Mouse (Mus musculus) CH12.LX (cell line): ENCODE data around the gene Agap1. TPM values are rescaled to one million over a fixed set of nuclear protein-coding genes. Genes with fewer than 3 reads are reported as not detected.

Source experiments
- DNase-seq: peaks from one replicate; pipeline ENCODE4 v3.0.0-alpha.2; 2013; ENCODE audit errors: extremely low read depth
- H3K27ac ChIP-seq: 2 replicates; pipeline ENCODE4 v1.5.1; 2012; ENCODE audit warnings: low read depth, mild to moderate bottlenecking, control low read depth, moderate library complexity; ENCODE audit not compliant: insufficient read depth
- H3K27me3 ChIP-seq: replicated peaks from 2 replicates; pipeline ENCODE3; 2012; ENCODE audit warnings: inconsistent platforms
- H3K36me3 ChIP-seq, 2 experiments: replicated peaks in 1 of 2; 2 replicates each; pipeline versions ENCODE3 to v1.6.1; 2012; ENCODE audit warnings: inconsistent platforms in 1 of 2, low read length in 1 of 2, mild to moderate bottlenecking in 1 of 2, mixed read lengths in 1 of 2, moderate library complexity in 1 of 2; ENCODE audit not compliant: control insufficient read depth in 1 of 2, insufficient read depth in 1 of 2
- H3K4me1 ChIP-seq, 2 experiments: 2 replicates each; pipeline ENCODE4 v1.6.1; 2012; ENCODE audit warnings: inconsistent platforms in 1 of 2, moderate library complexity in 1 of 2; ENCODE audit not compliant: insufficient read depth in 2 of 2, control insufficient read depth in 1 of 2
- H3K4me2 ChIP-seq: 2 replicates; pipeline ENCODE4 v1.6.1; 2012; ENCODE audit warnings: low read depth, mild to moderate bottlenecking, control low read depth; ENCODE audit not compliant: poor library complexity, insufficient read depth, severe bottlenecking
- H3K4me3 ChIP-seq, 3 experiments: fragments of 150-350 bp in 1 of 3; sonication (generic) in 1 of 3; replicated peaks in 1 of 3; 2 replicates each; pipeline versions ENCODE3 to v1.5.1; 2011 to 2012; ENCODE audit warnings: low read depth in 2 of 3, low read length in 2 of 3, mild to moderate bottlenecking in 2 of 3, moderate library complexity in 2 of 3, control low read depth in 1 of 3, improper control_type of control experiment in 1 of 3, inconsistent platforms in 1 of 3, mixed read lengths in 1 of 3; ENCODE audit not compliant: poor library complexity in 1 of 3
- H3K79me2 ChIP-seq: replicated peaks from 2 replicates; pipeline ENCODE4 v1.6.1; 2012; ENCODE audit warnings: mild to moderate bottlenecking, moderate library complexity; ENCODE audit not compliant: control insufficient read depth, poor library complexity, insufficient read depth, severe bottlenecking; ENCODE audit errors: extremely low read depth
- H3K9ac ChIP-seq: 2 replicates; pipeline ENCODE4 v1.6.1; 2012; ENCODE audit warnings: low read depth, mild to moderate bottlenecking, control low read depth, moderate library complexity; ENCODE audit not compliant: insufficient read depth
- H3K9me3 ChIP-seq: replicated peaks from 2 replicates; pipeline ENCODE3; 2012; ENCODE audit warnings: low read length, inconsistent platforms, mixed read lengths
- BHLHE40 ChIP-seq: IDR thresholded peaks from 2 replicates; pipeline ENCODE4 v1.6.1; 2011; ENCODE audit warnings: mild to moderate bottlenecking, low read depth, low read length, improper control_type of control experiment
- CTCF ChIP-seq, 2 experiments: IDR thresholded peaks in 1 of 2; conservative IDR thresholded peaks in 1 of 2; 2 replicates each; pipeline ENCODE4 v1.5.1; 2011 to 2012; ENCODE audit warnings: low read depth in 2 of 2, low read length in 2 of 2, improper control_type of control experiment in 1 of 2, inconsistent platforms in 1 of 2, mild to moderate bottlenecking in 1 of 2, moderate library complexity in 1 of 2
- ELF1 ChIP-seq: IDR thresholded peaks from 2 replicates; pipeline ENCODE4 v1.6.1; 2014; ENCODE audit warnings: low read depth, mild to moderate bottlenecking, inconsistent platforms, low read length, improper control_type of control experiment
- EP300 ChIP-seq: IDR thresholded peaks from 2 replicates; pipeline ENCODE4 v1.6.1; 2011; ENCODE audit warnings: low read length, improper control_type of control experiment
- ETS1 ChIP-seq: conservative IDR thresholded peaks from 2 replicates; pipeline ENCODE4 v1.6.1; 2012; ENCODE audit warnings: low read depth, mild to moderate bottlenecking, inconsistent platforms, low read length, improper control_type of control experiment, moderate library complexity
- IRF4 ChIP-seq: IDR thresholded peaks from 2 replicates; pipeline ENCODE4 v1.6.1; 2014; ENCODE audit warnings: low read depth, mild to moderate bottlenecking, inconsistent platforms, low read length, improper control_type of control experiment
- JUN ChIP-seq: IDR thresholded peaks from 2 replicates; pipeline ENCODE4 v1.6.1; 2011; ENCODE audit warnings: low read depth, mild to moderate bottlenecking, low read length, improper control_type of control experiment, moderate library complexity; ENCODE audit not compliant: insufficient read depth
- JUND ChIP-seq: conservative IDR thresholded peaks from 2 replicates; pipeline ENCODE4 v1.6.1; 2011; ENCODE audit warnings: low read depth, low read length, improper control_type of control experiment
- MAFK ChIP-seq: IDR thresholded peaks from 2 replicates; pipeline ENCODE4 v1.6.1; 2011; ENCODE audit warnings: low read length, improper control_type of control experiment; ENCODE audit not compliant: insufficient replicate concordance
- MAX ChIP-seq: IDR thresholded peaks from 2 replicates; pipeline ENCODE4 v1.6.1; 2011; ENCODE audit warnings: low read length, improper control_type of control experiment
- MXI1 ChIP-seq: IDR thresholded peaks from 2 replicates; pipeline ENCODE4 v1.6.1; 2011; ENCODE audit warnings: mild to moderate bottlenecking, low read depth, low read length, improper control_type of control experiment
- NELFE ChIP-seq: IDR thresholded peaks from 2 replicates; pipeline ENCODE4 v1.6.1; 2011; ENCODE audit warnings: low read depth, low read length, improper control_type of control experiment
- NRF1 ChIP-seq: IDR thresholded peaks from 2 replicates; pipeline ENCODE4 v1.6.1; 2014; ENCODE audit warnings: low read depth, mild to moderate bottlenecking, inconsistent platforms, low read length, improper control_type of control experiment, moderate library complexity
- POLR2AphosphoS2 ChIP-seq: IDR thresholded peaks from 2 replicates; pipeline ENCODE4 v1.6.1; 2011; ENCODE audit warnings: low read depth, low read length, improper control_type of control experiment
- RCOR1 ChIP-seq: conservative IDR thresholded peaks from 2 replicates; pipeline ENCODE4 v1.6.1; 2012; ENCODE audit warnings: low read depth, mild to moderate bottlenecking, inconsistent platforms, low read length, improper control_type of control experiment
- SMC3 ChIP-seq: IDR thresholded peaks from 2 replicates; pipeline ENCODE4 v1.6.1; 2011; ENCODE audit warnings: low read depth, low read length, improper control_type of control experiment
- TBP ChIP-seq: conservative IDR thresholded peaks from 2 replicates; pipeline ENCODE4 v1.6.1; 2011; ENCODE audit warnings: low read depth, low read length, improper control_type of control experiment
- USF1 ChIP-seq: IDR thresholded peaks from 2 replicates; pipeline ENCODE4 v1.6.1; 2014; ENCODE audit warnings: low read depth, mild to moderate bottlenecking, inconsistent platforms, low read length, improper control_type of control experiment
- USF2 ChIP-seq: conservative IDR thresholded peaks from 2 replicates; pipeline ENCODE4 v1.6.1; 2011; ENCODE audit warnings: low read depth, low read length, improper control_type of control experiment
- ZKSCAN1 ChIP-seq: IDR thresholded peaks from 2 replicates; pipeline ENCODE4 v1.6.1; 2012; ENCODE audit warnings: low read depth, inconsistent platforms, low read length, improper control_type of control experiment, borderline replicate concordance
- ZMIZ1 ChIP-seq: IDR thresholded peaks from 2 replicates; pipeline ENCODE4 v1.6.1; 2012; ENCODE audit warnings: low read depth, mild to moderate bottlenecking, inconsistent platforms, low read length, improper control_type of control experiment
- dilution Hi-C: fragments of 300-500 bp; cut with MboI; formaldehyde crosslinking; loops from 2 replicates; pipeline ENCODE4 v1.14.3; 2020; ENCODE audit warnings: low sequenced_read_pairs; ENCODE audit not compliant: extremely low pct_unique_long_range_greater_than_20kb, extremely low pct_ligation_motif_present
- in situ Hi-C: fragments of 300-500 bp; cut with MboI; formaldehyde crosslinking; loops from 3 replicates; pipeline ENCODE4 v1.14.3; 2019; ENCODE audit warnings: low sequenced_read_pairs, low pct_ligation_motif_present, low pct_unique_long_range_greater_than_20kb, mixed read lengths
- polyA plus RNA-seq: library from polyadenylated mRNA; unstranded; fragments of >175 nt; gene quantifications from 2 replicates; pipeline ENCODE4 v1.2.1, GENCODE M21; 2012; ENCODE audit warnings: low read depth; ENCODE audit not compliant: insufficient read length
- total RNA-seq, 2 experiments: library from RNA; depleted of rRNA; stranded (reverse); fragments of 300-350 nt in 1 of 2; fragments of >200 nt in 1 of 2; gene quantifications; 2 replicates each; pipeline ENCODE4 v1.2.3; 2012 to 2014

The Agap1 gene
- total and polyA plus RNA-seq, 3 experiments: not detected

GRCm38 (mm10) chr1:89671110-89671787 is 216.6 kb downstream of the Agap1 start:
- H3K36me3 ChIP-seq: no peaks in the 10 kb centered on the region
- no peak overlapping the region for H3K27ac ChIP-seq
- no peaks in the 10 kb centered on the region for H3K27me3 ChIP-seq
- DNase-seq: no peak
- TF ChIP-seq ELF1: no peak
- no peak for TF ChIP-seq BHLHE40
- TF ChIP-seq MAFK: no peak
- no peak for TF ChIP-seq MXI1
- TF ChIP-seq ZKSCAN1: no peak
- TF ChIP-seq CTCF (conservative IDR thresholded peaks at IDR 0.05 in 1 of 2, IDR thresholded peaks at IDR 0.05 in 1 of 2; ENCODE audit: low read depth in 2 of 2, low read length in 2 of 2): no peak
- TF ChIP-seq MAX: no peak
- no peak for TF ChIP-seq IRF4
- TF ChIP-seq NELFE: no peak
- TF ChIP-seq USF2: no peak
- no peak for TF ChIP-seq ETS1
- TF ChIP-seq RCOR1: no peak
- H3K4me1 ChIP-seq: no peaks in the 10 kb centered on the region
- H3K4me2 ChIP-seq: no peak overlapping the region
- no peak overlapping the region for H3K9ac ChIP-seq
- no peaks in the 10 kb centered on the region for H3K79me2 ChIP-seq
- H3K9me3 ChIP-seq: peaks cover 89% of the 10 kb centered on the region
- H3K4me3 ChIP-seq: no peak overlapping the region
- dilution Hi-C loops (no loop called here), in situ Hi-C loops (no loop called here)

GRCm38 (mm10) chr1:89673071-89673470 is 218.5 kb downstream of the Agap1 start:
- in situ Hi-C loops: no loop called here

More at GRCm38 (mm10) chr1:89673071-89673470, 218.5 kb downstream of the Agap1 start:
- Histone ChIP-seq H3K9ac (no peak overlapping the region), H3K4me3 (no peak overlapping the region), H3K27me3 (no peaks in the 10 kb centered on the region), H3K27ac (no peak overlapping the region), H3K79me2 (no peaks in the 10 kb centered on the region), H3K4me2 (no peak overlapping the region), H3K4me1 (no peaks in the 10 kb centered on the region), H3K9me3 (peaks cover 91% of the 10 kb centered on the region), H3K36me3 (no peaks in the 10 kb centered on the region)
- TF ChIP-seq ETS1: no peak
- no peak for TF ChIP-seq NRF1
- TF ChIP-seq ZMIZ1: no peak
- no peak for TF ChIP-seq IRF4
- no peak for TF ChIP-seq USF1
- no peak for TF ChIP-seq POLR2AphosphoS2
- TF ChIP-seq TBP: no peak
- no peak for TF ChIP-seq JUND
- TF ChIP-seq SMC3: no peak
- TF ChIP-seq EP300: no peak
- no peak for TF ChIP-seq JUN
- no peak for TF ChIP-seq USF2
- TF ChIP-seq CTCF (conservative IDR thresholded peaks at IDR 0.05 in 1 of 2, IDR thresholded peaks at IDR 0.05 in 1 of 2; ENCODE audit: low read depth in 2 of 2, low read length in 2 of 2): no peak
- dilution Hi-C loops: no loop called here
- DNase-seq: no peak
